Mouse (Mus musculus) adrenal gland (tissue): ENCODE measurements around the gene Prok1.

Experiments used
- intact Hi-C: fragments of 180-260 bp; cut with DNase I; formaldehyde crosslinking; loops from one replicate; pipeline ENCODE4 v1.15.1; 2025

The Prok1 gene

GRCm38 (mm10) chr3:107238471-107238980 is 981 bp downstream of the Prok1 start:
- intact Hi-C loops = loop anchor here (10.0 kb wide), 1 partner anchor 116 kb away; no protein-coding TSS in a partner anchor

GRCm38 (mm10) chr3:107238051-107238450 is 1.5 kb downstream of the Prok1 start:
- intact Hi-C loops = loop anchor here (10.0 kb wide), 1 partner anchor 117 kb away; no protein-coding TSS in a partner anchor

- intact Hi-C loops = loop anchor here (1.0 to 10.0 kb wide), 3 partner anchors 40 to 233 kb away; no protein-coding TSS in a partner anchor
Observed at GRCm38 (mm10) chr3:107233945-107234344, 5.6 kb downstream of the Prok1 start.

GRCm38 (mm10) chr3:107233351-107233813 is 6.1 kb downstream of the Prok1 start:
- intact Hi-C loops = loop anchor here (1.0 to 10.0 kb wide), 3 partner anchors 41 to 234 kb away; no protein-coding TSS in a partner anchor

- intact Hi-C loops = loop anchor here (5.0 to 10.0 kb wide), 2 partner anchors 124 to 236 kb away; no protein-coding TSS in a partner anchor
Observed at GRCm38 (mm10) chr3:107231202-107231601, 8.3 kb downstream of the Prok1 start.

GRCm38 (mm10) chr3:107230527-107230926 is 9.0 kb downstream of the Prok1 start, which contains the start of gene A630076J17Rik:
Gene A630076J17Rik (plus strand): TSS chr3:107230614.
- intact Hi-C loops = loop anchor here (5.0 to 10.0 kb wide), 2 partner anchors 124 to 237 kb away; no protein-coding TSS in a partner anchor

GRCm38 (mm10) chr3:107229822-107230221 is 9.7 kb downstream of the Prok1 start:
- intact Hi-C loops = loop anchor here (5.0 to 10.0 kb wide), 2 partner anchors 125 to 237 kb away; no protein-coding TSS in a partner anchor

GRCm38 (mm10) chr3:107229221-107229620 is 10.3 kb downstream of the Prok1 start:
- intact Hi-C loops = no loop called here

GRCm38 (mm10) chr3:107225820-107226219 is 13.7 kb downstream of the Prok1 start:
- intact Hi-C loops = no loop called here

GRCm38 (mm10) chr3:107223230-107223629 is 16.3 kb downstream of the Prok1 start:
- intact Hi-C loops = no loop called here

GRCm38 (mm10) chr3:107221608-107222007 is 17.9 kb downstream of the Prok1 start, which contains the start of gene Cym:
Gene Cym (minus strand): TSS chr3:107221732.
- intact Hi-C loops = no loop called here

GRCm38 (mm10) chr3:107218572-107218971 is 20.9 kb downstream of the Prok1 start:
- intact Hi-C loops = no loop called here

GRCm38 (mm10) chr3:107217101-107217480 is 22.4 kb downstream of the Prok1 start:
- intact Hi-C loops = no loop called here

GRCm38 (mm10) chr3:107216400-107217100 is 23.0 kb downstream of the Prok1 start:
- intact Hi-C loops = no loop called here

GRCm38 (mm10) chr3:107214606-107215005 is 24.9 kb downstream of the Prok1 start:
- intact Hi-C loops = no loop called here

- intact Hi-C loops = loop anchor here (2.0 kb wide), 1 partner anchor 255 kb away; no protein-coding TSS in a partner anchor
Observed at GRCm38 (mm10) chr3:107207625-107208253, 31.8 kb downstream of the Prok1 start.

GRCm38 (mm10) chr3:107206490-107207150 is 32.9 kb downstream of the Prok1 start:
- intact Hi-C loops = loop anchor here (2.0 kb wide), 1 partner anchor 256 kb away; no protein-coding TSS in a partner anchor

GRCm38 (mm10) chr3:107205994-107206393 is 33.5 kb downstream of the Prok1 start:
- intact Hi-C loops = loop anchor here (2.0 kb wide), 1 partner anchor 257 kb away; no protein-coding TSS in a partner anchor

- intact Hi-C loops = no loop called here
Observed at GRCm38 (mm10) chr3:107205170-107205569, 34.3 kb downstream of the Prok1 start.

GRCm38 (mm10) chr3:107204413-107204812 is 35.1 kb downstream of the Prok1 start:
- intact Hi-C loops = no loop called here
